In the genomic region with DNA sequence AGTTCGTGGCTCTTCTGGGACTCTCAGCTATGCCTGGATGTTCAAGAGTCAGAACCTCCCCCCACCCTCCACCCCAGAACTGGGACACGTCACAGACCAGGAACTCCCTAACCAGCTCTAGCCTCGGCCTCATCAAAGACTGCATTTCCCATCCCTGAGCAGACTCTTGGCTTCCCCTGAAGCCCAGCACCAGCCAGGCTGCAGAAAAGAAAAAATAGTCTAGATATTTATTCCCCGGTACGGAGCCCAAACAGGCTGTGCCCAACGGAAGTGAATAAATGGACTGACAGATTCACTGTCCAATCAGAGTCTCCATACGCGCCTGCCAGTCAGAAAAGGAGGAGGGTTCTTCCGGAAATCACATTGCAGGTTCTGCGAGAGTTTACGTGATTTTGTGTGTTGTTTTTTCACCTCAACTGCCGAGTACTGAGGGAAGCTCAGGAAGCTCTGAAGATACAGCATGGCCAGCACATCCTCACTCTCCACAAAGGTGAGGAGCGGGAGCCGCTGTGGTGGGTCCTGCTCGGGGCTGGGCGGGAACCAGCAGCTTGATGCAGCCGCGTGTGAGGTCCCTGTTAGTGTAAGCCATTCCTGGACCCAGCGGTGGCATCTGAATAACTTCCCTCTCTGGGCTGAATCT, we compare ENCODE assay signal across 7 mouse cellular contexts.
DNase-seq lines count a peak whose midpoint lies in the region; ATAC-seq lines count a peak whose summit lies in the region.
"Not testable (repeated sequence)": the region's sequence is repeated elsewhere in the genome, so short reads cannot be mapped to it uniquely, and the experiment has no call there.

No protein-coding gene starts in this region.

- H3K27me3 ChIP-seq in embryonic facial prominence, embryonic 12.5 days; limb, embryonic 11.5 days (ENCODE audit: control insufficient read depth, insufficient read depth, low read length); midbrain, embryonic 14.5 days (ENCODE audit: control insufficient read depth, insufficient read depth, low read length): not testable (repeated sequence)

- H3K9ac ChIP-seq in embryonic facial prominence, embryonic 12.5 days, result peak overlapping the region; percentile 66
- peak overlapping the region; percentile 73 for H3K9ac ChIP-seq in limb, embryonic 11.5 days (ENCODE audit: low read length)
- H3K9ac ChIP-seq in midbrain, embryonic 14.5 days (replicated peaks; ENCODE audit: low read length), result peak overlapping the region; percentile 69

- H3K4me2 ChIP-seq in embryonic facial prominence, embryonic 12.5 days (replicated peaks), result peak overlapping the region; percentile 37
- H3K4me2 ChIP-seq in limb, embryonic 11.5 days (ENCODE audit: low read depth, severe bottlenecking), result peak overlapping the region; percentile 22; the same call in 1 of the 2 replicates
- H3K4me2 ChIP-seq in midbrain, embryonic 14.5 days (ENCODE audit: low read length), result peak overlapping the region; percentile 49

- H3K9me3 ChIP-seq in embryonic facial prominence, embryonic 12.5 days, result peaks cover 10% of the 10 kb centered on the region
- not testable (repeated sequence) for H3K9me3 ChIP-seq in limb, embryonic 11.5 days (ENCODE audit: control insufficient read depth, low read length)
- H3K9me3 ChIP-seq in midbrain, embryonic 14.5 days (ENCODE audit: control insufficient read depth, low read length), result peaks cover 15% of the 10 kb centered on the region

- peaks cover 10% of the 10 kb centered on the region; the same call in 1 of the 2 replicates for H3K36me3 ChIP-seq in embryonic facial prominence, embryonic 12.5 days
- H3K36me3 ChIP-seq in limb, embryonic 11.5 days (ENCODE audit: control insufficient read depth, insufficient read depth, low read length); midbrain, embryonic 14.5 days (ENCODE audit: control insufficient read depth, insufficient read depth, low read length): not testable (repeated sequence)

- H3K4me1 ChIP-seq in embryonic facial prominence, embryonic 12.5 days; limb, embryonic 11.5 days (ENCODE audit: control insufficient read depth, insufficient read depth, low read length); midbrain, embryonic 14.5 days (ENCODE audit: control insufficient read depth, insufficient read depth, low read length): not testable (repeated sequence)

- DNase-seq in adrenal gland, postnatal 25 days, result peak; percentile 62
- peak; percentile 99 for DNase-seq in heart, adult 11 months
- DNase-seq in kidney, adult 18-20 months, result peak; percentile 90
- peak; percentile 78 for DNase-seq in limb, embryonic 11.5 days (ENCODE audit: low spot score)
- DNase-seq in midbrain, embryonic 14.5 days, result peak; percentile 94
- peak; percentile 64 to 67 for DNase-seq in spleen, adult 18-20 months

- peak overlapping the region; percentile 83 for H3K27ac ChIP-seq in embryonic facial prominence, embryonic 12.5 days
- not testable (repeated sequence) for H3K27ac ChIP-seq in limb, embryonic 11.5 days (replicated peaks; ENCODE audit: low read depth, low read length)
- H3K27ac ChIP-seq in midbrain, embryonic 14.5 days (replicated peaks; ENCODE audit: low read depth, low read length), result peak overlapping the region; percentile 81

- 1% methylated on average over 18 of the region's 19 CpGs for WGBS in embryonic facial prominence, embryonic 12.5 days
- 4% methylated on average over 18 of the region's 19 CpGs for WGBS in limb, embryonic 11.5 days
- under 1% methylated on average over 18 of the region's 19 CpGs for WGBS in midbrain, embryonic 14.5 days

- peak; percentile 94 for ATAC-seq in embryonic facial prominence, embryonic 12.5 days (ENCODE audit: insufficient number of reproducible peaks, insufficient read depth, low FRiP score, low TSS enrichment)
- peak; percentile 95 for ATAC-seq in limb, embryonic 11.5 days (ENCODE audit: insufficient number of reproducible peaks, low FRiP score, low TSS enrichment, low read depth)
- ATAC-seq in midbrain, embryonic 14.5 days (ENCODE audit: low FRiP score, low TSS enrichment), result peak; percentile 98

- peak overlapping the region; percentile 57 for H3K4me3 ChIP-seq in embryonic facial prominence, embryonic 12.5 days
- peak overlapping the region; percentile 44 for H3K4me3 ChIP-seq in limb, embryonic 11.5 days (ENCODE audit: low read depth, low read length)
- H3K4me3 ChIP-seq in midbrain, embryonic 14.5 days (replicated peaks; ENCODE audit: low read depth, low read length), result peak overlapping the region; percentile 57
